In genomic region chr13:37479182-37479691, GRCm38 (mm10) we compare ENCODE assay signal across 19 mouse cellular contexts.
"Had no signal": no experiment of that assay in that cellular context is flagged by ENCODE, and none has a peak within 500 bp of the region (broad histone marks: within the 10 kb centered on the region; RNA-seq: fewer than 3 reads in every experiment).

No protein-coding gene starts in this region.

- H3K27me3 ChIP-seq: liver, embryonic 13.5 days; midbrain, embryonic 15.5 days; neural tube, embryonic 13.5 days had no signal

- H3K36me3 ChIP-seq: liver, embryonic 13.5 days; liver, embryonic 15.5 days; midbrain, embryonic 10.5 days; midbrain, embryonic 13.5 days; midbrain, embryonic 15.5 days; neural tube, embryonic 13.5 days; neural tube, embryonic 15.5 days had no signal

- H3K4me2 ChIP-seq: liver, embryonic 11.5 days; liver, embryonic 13.5 days; liver, embryonic 15.5 days; midbrain, embryonic 13.5 days; midbrain, embryonic 15.5 days; neural tube, embryonic 13.5 days; neural tube, embryonic 15.5 days had no signal

- ATAC-seq: liver, postnatal 0 days; midbrain, embryonic 13.5 days; midbrain, embryonic 15.5 days had no signal

- DNase-seq: liver; liver, embryonic 13.5 days; liver, postnatal 0 days; retina, postnatal 1 day; right cerebral cortex, adult 18-20 months; right cerebral cortex, postnatal 25 days; right cerebral cortex, postnatal 4 days; spleen, adult 18-20 months; thymus, adult 18-20 months; thymus, postnatal 14 days; thymus, postnatal 36 days had no signal

- H3K4me3 ChIP-seq: liver, embryonic 13.5 days; liver, embryonic 15.5 days; midbrain, embryonic 10.5 days; midbrain, embryonic 13.5 days; midbrain, embryonic 15.5 days; myocyte; neural tube, embryonic 13.5 days; neural tube, embryonic 15.5 days had no signal

- H3K9ac ChIP-seq: liver, embryonic 13.5 days; liver, embryonic 15.5 days; liver, postnatal 0 days; midbrain, embryonic 13.5 days; midbrain, embryonic 15.5 days; neural tube, embryonic 13.5 days; neural tube, embryonic 15.5 days had no signal

- H3K9me3 ChIP-seq: liver, embryonic 13.5 days; liver, embryonic 15.5 days; midbrain, embryonic 10.5 days; midbrain, embryonic 13.5 days; midbrain, embryonic 15.5 days; neural tube, embryonic 13.5 days; neural tube, embryonic 15.5 days had no signal

- H3K27ac ChIP-seq: liver, embryonic 13.5 days; liver, embryonic 15.5 days; midbrain, embryonic 10.5 days; midbrain, embryonic 13.5 days; midbrain, embryonic 15.5 days; neural tube, embryonic 13.5 days; neural tube, embryonic 15.5 days had no signal
